Mouse (Mus musculus) forebrain, embryonic 15.5 days (tissue): ENCODE data around the gene Serpinf2. TPM values are rescaled to one million over a fixed set of nuclear protein-coding genes. Genes with fewer than 3 reads are reported as not detected.
A peak's percentile ranks its signal among the peaks of the same experiment; 100 is the strongest.

Experiments
- ATAC-seq: fragments of 200-750 bp; cut with Nextera tagmentation; replicated peaks from 2 replicates; pipeline ENCODE4 v1.8.0; 2017; ENCODE audit warnings: mild to moderate bottlenecking, moderate TSS enrichment, moderate library complexity
- H3K27ac ChIP-seq: fragments of 300-500 bp; sonication (generic); replicated peaks from 2 replicates; pipeline ENCODE4 v1.5.1; 2015; ENCODE audit warnings: mild to moderate bottlenecking, inconsistent platforms
- H3K27me3 ChIP-seq: fragments of 300-500 bp; sonication (generic); 2 replicates; pipeline ENCODE4 v1.6.1; 2015; ENCODE audit warnings: inconsistent platforms
- H3K36me3 ChIP-seq: fragments of 300-500 bp; sonication (generic); 2 replicates; pipeline ENCODE4 v1.6.1; 2015; ENCODE audit warnings: mild to moderate bottlenecking, inconsistent platforms
- H3K4me1 ChIP-seq: fragments of 300-500 bp; sonication (generic); 2 replicates; pipeline ENCODE4 v1.6.1; 2015; ENCODE audit warnings: inconsistent platforms
- H3K4me2 ChIP-seq: fragments of 300-500 bp; sonication (generic); replicated peaks from 2 replicates; pipeline ENCODE4 v1.6.1; 2015; ENCODE audit warnings: mild to moderate bottlenecking, inconsistent platforms
- H3K4me3 ChIP-seq: fragments of 300-500 bp; sonication (generic); 2 replicates; pipeline ENCODE4 v1.5.1; 2015; ENCODE audit warnings: mild to moderate bottlenecking, inconsistent platforms
- H3K9ac ChIP-seq: fragments of 300-500 bp; sonication (generic); replicated peaks from 2 replicates; pipeline ENCODE4 v1.6.1; 2015; ENCODE audit warnings: mild to moderate bottlenecking, inconsistent platforms
- H3K9me3 ChIP-seq: fragments of 300-500 bp; sonication (generic); 2 replicates; pipeline ENCODE4 v1.6.1; 2016; ENCODE audit warnings: inconsistent platforms
- WGBS: fragments of 180-500 bp; shearing (Covaris S2); methylation state at CpG from one replicate; pipeline ENCODE4 v1.1.7; 2015; ENCODE audit warnings: mixed read lengths; 5-methylcytosine and 5-hydroxymethylcytosine counted together
- polyA plus RNA-seq: library from polyadenylated mRNA; unstranded; fragments of >200 nt; fragmentation: Nextera tagmentation; extraction: Ambion mirVana; gene quantifications from 2 replicates; pipeline ENCODE4 v1.2.1, GENCODE M21; 2015

Gene Serpinf2
- polyA plus RNA-seq, 1 experiment from 2014 or later, result not detected

DNA sequence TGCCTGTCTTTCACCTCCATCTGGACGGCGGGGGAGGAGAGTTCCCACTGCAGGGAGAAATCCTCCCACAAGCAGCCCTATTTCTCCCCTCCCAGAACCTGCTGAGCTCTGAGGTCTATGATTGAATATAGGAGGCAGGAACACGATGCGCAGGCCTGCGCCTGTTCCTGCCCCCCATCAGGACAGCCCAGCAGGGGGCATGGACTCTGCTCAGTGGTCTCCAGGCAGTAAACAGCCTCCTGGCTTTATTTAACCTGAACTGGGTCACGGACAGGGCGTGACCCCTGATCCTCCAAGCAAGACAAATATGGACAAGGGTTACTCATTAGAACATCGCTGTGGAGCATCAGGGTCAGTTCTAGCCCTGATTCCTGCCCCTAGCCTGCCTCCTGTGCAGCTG is 4.3 kb upstream of the Serpinf2 start:
- H3K36me3 ChIP-seq, result peaks cover 34% of the 10 kb centered on the region
- no peak for ATAC-seq

DNA sequence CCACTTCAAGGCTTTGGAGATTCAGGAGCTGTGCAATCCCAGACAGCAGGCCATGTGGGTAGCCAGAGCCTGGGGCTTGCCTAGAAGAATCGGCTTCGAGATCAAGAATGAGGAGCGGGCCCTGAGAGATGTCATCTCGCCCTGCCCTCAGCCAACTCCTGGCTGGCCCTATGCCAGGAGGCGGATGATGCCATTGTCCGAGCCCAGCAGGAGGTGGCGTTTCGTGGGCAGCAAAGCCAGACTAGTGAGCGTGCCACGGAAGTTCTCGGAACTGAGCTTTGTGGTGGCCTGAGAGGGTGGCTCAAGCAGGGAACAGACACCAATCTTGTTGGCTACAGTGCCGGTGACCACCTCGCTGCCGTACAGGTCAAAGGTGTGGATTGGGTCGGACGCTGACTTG is 2.2 kb upstream of the Serpinf2 start:
- 60% methylated on average over 16 of the region's 16 CpGs for WGBS
- Histone ChIP-seq H3K4me1 (no peaks in the 10 kb centered on the region), H3K4me3 (no peak overlapping the region), H3K4me2 (no peak overlapping the region), H3K27me3 (no peaks in the 10 kb centered on the region), H3K9me3 (no peaks in the 10 kb centered on the region), H3K27ac (no peak overlapping the region), H3K36me3 (peaks cover 17% of the 10 kb centered on the region), H3K9ac (no peak overlapping the region)
- ATAC-seq, result no peak

More for the DNA sequence above, 4.3 kb upstream of the Serpinf2 start:
- Histone ChIP-seq H3K27me3 (no peaks in the 10 kb centered on the region), H3K27ac (no peak overlapping the region), H3K4me1 (no peaks in the 10 kb centered on the region), H3K4me3 (no peak overlapping the region), H3K4me2 (no peak overlapping the region), H3K9me3 (no peaks in the 10 kb centered on the region), H3K9ac (no peak overlapping the region)
- 56% methylated on average over 8 of the region's 8 CpGs for WGBS

DNA sequence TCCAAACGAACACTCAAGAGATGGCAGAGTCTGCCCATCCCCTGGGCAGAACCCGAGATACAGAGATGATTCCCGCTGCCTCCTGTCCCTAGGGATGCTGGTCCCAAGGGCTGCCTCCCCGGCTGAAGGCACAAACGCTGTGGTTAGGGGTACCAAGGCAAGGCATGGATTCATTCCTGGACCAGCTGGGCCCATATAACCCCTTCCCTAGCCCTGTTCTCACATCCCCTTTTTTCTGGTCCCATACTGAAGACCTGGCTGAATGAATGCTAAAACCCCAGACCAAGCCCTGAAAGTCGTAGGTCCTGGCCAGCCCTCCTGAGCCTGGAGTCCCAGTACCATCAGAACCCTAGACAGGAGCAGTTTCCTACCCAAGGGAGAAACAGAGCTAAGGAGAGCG is 1.6 kb upstream of the Serpinf2 start:
- H3K9me3 ChIP-seq, result no peaks in the 10 kb centered on the region
- no peak for ATAC-seq
- no peak overlapping the region for H3K4me2 ChIP-seq
- H3K4me1 ChIP-seq, result no peaks in the 10 kb centered on the region
- H3K9ac ChIP-seq, result no peak overlapping the region
- no peak overlapping the region for H3K4me3 ChIP-seq
- H3K36me3 ChIP-seq, result peaks cover 16% of the 10 kb centered on the region
- no peaks in the 10 kb centered on the region for H3K27me3 ChIP-seq
- 86% methylated on average over 7 of the region's 7 CpGs for WGBS
- H3K27ac ChIP-seq, result no peak overlapping the region

DNA sequence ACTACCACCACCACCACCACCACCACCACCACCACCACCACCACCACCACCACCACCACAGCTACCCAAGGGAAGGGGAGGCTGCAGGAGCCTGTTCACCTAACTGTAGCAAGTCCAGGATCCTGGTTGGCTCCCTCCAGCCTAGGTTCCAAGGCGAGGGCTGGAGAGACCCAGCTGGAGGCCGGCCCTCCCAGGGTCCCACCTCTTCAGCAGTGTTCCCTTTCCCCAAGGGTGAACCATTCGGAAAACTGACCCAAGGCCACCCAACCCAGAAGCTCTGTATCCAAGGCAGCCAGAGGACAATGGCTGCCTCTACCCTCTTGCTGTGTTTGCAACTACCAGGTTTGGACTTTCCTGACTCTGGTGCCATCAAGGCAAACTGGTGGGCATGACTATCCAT is 560 bp upstream of the Serpinf2 start:
- no peak for ATAC-seq
- Histone ChIP-seq H3K4me2 (no peak overlapping the region), H3K9ac (no peak overlapping the region), H3K27ac (no peak overlapping the region), H3K4me1 (no peaks in the 10 kb centered on the region), H3K27me3 (no peaks in the 10 kb centered on the region), H3K9me3 (no peaks in the 10 kb centered on the region), H3K4me3 (no peak overlapping the region), H3K36me3 (peaks cover 14% of the 10 kb centered on the region)
- 85% methylated on average over 3 of the region's 3 CpGs for WGBS

DNA sequence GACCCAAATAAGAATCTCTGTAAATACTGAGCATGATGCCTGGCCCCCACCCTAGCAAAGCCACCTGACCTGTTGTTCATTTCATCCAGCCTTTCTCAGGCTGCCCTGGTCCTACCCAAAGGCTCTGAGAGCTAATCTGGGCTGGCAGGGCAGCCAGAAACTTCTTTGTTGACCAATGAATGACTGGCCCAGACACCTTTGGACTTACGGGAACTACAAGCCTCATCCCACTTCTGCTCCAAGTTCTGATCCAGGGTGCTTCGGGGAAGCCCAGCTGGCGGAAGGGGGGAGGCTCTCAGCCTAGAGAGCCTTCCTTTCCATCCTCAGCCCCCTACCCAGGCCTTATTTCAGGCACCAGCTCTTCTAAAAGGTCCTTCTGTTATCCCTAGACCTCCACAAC is 587 bp downstream of the Serpinf2 start:
- Histone ChIP-seq H3K4me1 (no peaks in the 10 kb centered on the region), H3K27me3 (no peaks in the 10 kb centered on the region), H3K9ac (no peak overlapping the region), H3K4me3 (no peak overlapping the region), H3K27ac (no peak overlapping the region), H3K9me3 (no peaks in the 10 kb centered on the region), H3K4me2 (no peak overlapping the region), H3K36me3 (peaks cover 9% of the 10 kb centered on the region; the same call in 1 of the 2 replicates)
- WGBS, result 85% methylated on average over 3 of the region's 3 CpGs
- ATAC-seq, result no peak

DNA sequence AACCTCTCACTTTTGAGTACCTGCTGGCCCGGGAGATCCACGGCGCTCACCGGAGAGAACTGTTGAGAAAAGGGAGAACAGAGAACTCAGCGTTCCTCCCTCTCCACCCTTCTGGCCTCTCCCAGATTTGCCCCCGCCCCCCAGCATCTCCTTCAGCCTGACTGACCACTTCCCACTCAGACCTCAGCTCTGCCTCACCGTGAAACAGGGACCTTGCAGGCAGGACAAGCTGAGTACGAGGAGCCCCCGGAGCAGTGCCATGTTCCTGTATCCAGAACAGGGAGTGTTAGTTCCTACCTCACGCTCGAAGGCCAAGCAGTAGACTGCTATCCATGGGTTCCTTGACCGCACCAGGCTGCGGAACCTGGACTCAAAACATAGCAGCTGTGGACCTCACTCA is 1.2 kb downstream of the Serpinf2 start:
- H3K4me2 ChIP-seq, result no peak overlapping the region
- ATAC-seq, result no peak
- 79% methylated on average over 13 of the region's 13 CpGs for WGBS
- no peak overlapping the region for H3K27ac ChIP-seq
- no peak overlapping the region for H3K4me3 ChIP-seq
- peaks cover 9% of the 10 kb centered on the region; the same call in 1 of the 2 replicates for H3K36me3 ChIP-seq
- no peaks in the 10 kb centered on the region for H3K27me3 ChIP-seq
- H3K9ac ChIP-seq, result no peak overlapping the region
- no peaks in the 10 kb centered on the region for H3K4me1 ChIP-seq
- H3K9me3 ChIP-seq, result no peaks in the 10 kb centered on the region

DNA sequence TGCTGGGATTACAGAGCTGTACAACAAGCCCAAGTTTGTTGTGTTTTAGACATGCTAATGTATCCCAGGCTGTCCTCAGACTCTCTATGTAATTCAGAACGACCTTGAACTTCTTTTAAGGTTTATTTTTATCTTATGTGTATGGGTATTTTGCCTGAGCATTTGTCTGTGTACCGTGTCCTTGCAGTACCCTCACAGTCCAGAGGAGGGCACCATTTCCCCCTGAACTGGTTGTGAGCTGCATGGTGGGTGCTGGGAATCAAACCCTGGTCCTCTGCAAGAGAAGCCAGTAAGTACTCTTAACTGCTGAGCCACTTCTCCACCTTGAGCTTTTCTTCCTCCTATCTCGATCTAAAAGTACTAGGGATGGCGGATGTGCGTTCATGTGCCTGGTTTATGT is 5.3 kb downstream of the Serpinf2 start:
- Histone ChIP-seq H3K36me3 (no peaks in the 10 kb centered on the region), H3K9ac (no peak overlapping the region), H3K4me2 (no peak overlapping the region), H3K27ac (no peak overlapping the region), H3K27me3 (no peaks in the 10 kb centered on the region), H3K4me3 (no peak overlapping the region), H3K4me1 (peaks cover 18% of the 10 kb centered on the region), H3K9me3 (no peaks in the 10 kb centered on the region)
- 91% methylated on average over 5 of the region's 5 CpGs for WGBS
- ATAC-seq, result no peak

DNA sequence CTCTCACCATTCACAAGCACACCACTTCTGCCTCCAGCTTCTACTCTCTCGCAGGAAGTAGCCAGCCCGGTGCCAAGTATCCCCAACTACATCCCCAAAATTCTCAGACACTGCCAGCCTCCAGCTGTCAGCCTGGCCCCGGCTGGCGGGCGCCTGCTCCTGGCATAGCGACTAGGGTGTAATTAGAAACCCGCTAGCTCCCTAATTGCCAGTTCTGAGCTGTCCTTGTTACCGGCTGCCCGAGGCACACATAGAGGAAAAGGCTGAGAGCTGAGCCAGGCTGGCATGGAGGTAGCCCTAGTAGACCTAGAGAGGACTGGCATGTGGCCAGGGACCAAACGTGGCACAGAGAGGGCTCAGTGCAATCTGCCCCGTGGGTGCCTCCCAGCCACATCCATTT is 8.1 kb downstream of the Serpinf2 start:
- Histone ChIP-seq H3K9ac (no peak overlapping the region), H3K4me3 (no peak overlapping the region), H3K4me1 (peaks cover 18% of the 10 kb centered on the region), H3K27ac (peak overlapping the region; percentile 66), H3K9me3 (no peaks in the 10 kb centered on the region), H3K27me3 (no peaks in the 10 kb centered on the region), H3K4me2 (no peak overlapping the region), H3K36me3 (no peaks in the 10 kb centered on the region)
- WGBS, result 21% methylated on average over 11 of the region's 11 CpGs
- ATAC-seq, result peak; percentile 98

DNA sequence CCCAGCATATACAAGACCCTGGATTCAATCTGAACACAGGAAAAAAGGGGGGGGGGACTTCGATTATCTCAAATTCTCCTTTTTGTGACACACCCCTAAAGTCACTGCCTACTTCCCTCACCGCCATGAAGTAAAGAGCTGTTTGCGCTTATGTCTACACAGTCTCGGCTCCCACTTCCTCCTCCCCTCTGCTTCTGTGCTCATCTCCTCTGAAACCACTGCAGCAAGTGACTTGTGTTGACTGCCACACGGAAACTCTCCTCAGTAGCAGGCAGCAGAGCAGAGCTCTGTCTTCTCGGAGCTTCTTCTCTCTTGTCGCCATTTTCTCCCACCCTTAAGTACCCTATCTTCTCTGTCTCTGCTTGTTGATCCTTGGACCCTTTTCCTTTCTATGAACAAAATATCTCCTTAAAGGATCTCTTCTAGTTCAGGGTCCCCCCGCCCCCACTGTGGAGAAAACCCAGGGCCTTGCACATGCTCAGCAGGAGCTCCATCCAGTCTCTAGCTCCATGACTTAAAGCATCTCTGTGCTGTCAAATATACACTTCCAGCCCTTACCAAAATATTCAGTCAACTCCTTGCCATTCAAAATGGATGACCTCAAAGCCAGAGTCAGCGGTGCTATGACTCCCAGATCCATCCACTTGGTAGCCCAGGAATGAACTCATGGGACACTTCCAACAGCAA is 10.2 kb downstream of the Serpinf2 start:
- Histone ChIP-seq H3K9me3 (no peaks in the 10 kb centered on the region), H3K4me2 (no peak overlapping the region), H3K4me1 (peaks cover 18% of the 10 kb centered on the region), H3K27ac (no peak overlapping the region), H3K4me3 (no peak overlapping the region), H3K27me3 (no peaks in the 10 kb centered on the region), H3K36me3 (no peaks in the 10 kb centered on the region), H3K9ac (no peak overlapping the region)
- ATAC-seq, result no peak
- 86% methylated on average over 9 of the region's 9 CpGs for WGBS

DNA sequence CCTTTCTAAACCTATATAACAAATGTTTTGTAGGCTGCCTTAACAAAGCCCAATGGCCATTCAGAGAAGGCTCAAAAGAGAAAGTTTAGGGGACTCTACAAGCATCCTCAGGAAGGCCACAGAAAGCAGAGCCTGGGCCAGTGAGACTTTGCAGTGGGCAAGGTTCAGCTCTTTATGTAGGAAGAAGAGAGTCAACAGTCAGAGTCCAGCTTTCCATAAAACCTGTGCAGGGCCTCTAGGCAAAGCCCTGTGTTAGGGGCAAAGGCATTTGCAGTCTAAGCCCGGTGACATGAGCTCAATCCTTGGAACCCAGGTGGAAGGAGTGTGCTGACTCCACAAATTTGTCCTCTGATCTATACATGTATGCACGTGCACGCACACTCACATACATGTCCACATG is 14.9 kb downstream of the Serpinf2 start:
- no peak for ATAC-seq
- Histone ChIP-seq H3K9ac (no peak overlapping the region), H3K4me2 (no peak overlapping the region), H3K36me3 (no peaks in the 10 kb centered on the region), H3K27ac (no peak overlapping the region), H3K27me3 (no peaks in the 10 kb centered on the region), H3K4me3 (no peak overlapping the region), H3K9me3 (no peaks in the 10 kb centered on the region), H3K4me1 (no peaks in the 10 kb centered on the region)
- WGBS, result 96% methylated on average over 3 of the region's 3 CpGs

DNA sequence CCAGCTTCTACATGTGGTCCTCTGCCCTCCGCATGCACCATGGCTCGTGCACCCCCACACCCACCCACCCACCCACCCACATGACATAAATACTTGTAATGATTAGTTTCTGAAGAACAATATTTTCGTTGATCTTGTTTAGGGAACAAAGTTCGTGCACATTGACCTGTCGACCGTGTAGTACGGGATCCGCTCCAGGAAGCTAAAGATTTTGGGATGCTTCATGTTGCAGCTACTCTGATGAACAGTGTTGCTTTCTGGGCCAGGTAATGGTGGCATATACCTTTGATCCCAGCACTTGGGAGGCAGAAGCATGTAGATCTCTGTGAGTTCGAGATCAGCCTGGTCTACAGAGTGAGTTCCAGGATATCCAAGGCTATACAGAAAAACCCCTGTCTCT is 15.4 kb downstream of the Serpinf2 start:
- no peak overlapping the region for H3K4me2 ChIP-seq
- no peak overlapping the region for H3K27ac ChIP-seq
- H3K4me1 ChIP-seq, result no peaks in the 10 kb centered on the region
- no peaks in the 10 kb centered on the region for H3K9me3 ChIP-seq
- no peak overlapping the region for H3K4me3 ChIP-seq
- WGBS, result 92% methylated on average over 9 of the region's 9 CpGs
- no peaks in the 10 kb centered on the region for H3K27me3 ChIP-seq
- H3K36me3 ChIP-seq, result no peaks in the 10 kb centered on the region
- no peak for ATAC-seq
- H3K9ac ChIP-seq, result no peak overlapping the region

DNA sequence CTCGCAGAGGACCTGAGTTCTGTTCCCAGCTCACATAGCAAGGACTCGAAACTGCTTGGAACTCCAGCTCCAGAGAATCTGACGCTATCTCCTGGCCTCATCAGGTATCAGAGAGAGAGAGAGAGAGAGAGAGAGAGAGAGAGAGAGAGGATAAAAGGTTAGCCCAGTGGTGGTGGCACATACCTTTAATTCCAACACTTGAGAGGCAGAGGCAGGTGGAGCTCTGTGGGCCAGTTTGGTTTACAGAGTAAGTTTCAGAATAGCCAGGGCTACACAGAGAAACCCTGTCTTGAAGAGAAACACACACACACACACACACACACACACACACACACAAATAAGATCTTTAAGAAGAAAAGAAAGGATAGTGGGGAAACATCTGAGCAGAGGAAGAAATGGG is 16.3 kb downstream of the Serpinf2 start:
- no peaks in the 10 kb centered on the region for H3K36me3 ChIP-seq
- no peaks in the 10 kb centered on the region for H3K4me1 ChIP-seq
- no peak for ATAC-seq
- H3K4me3 ChIP-seq, result no peak overlapping the region
- H3K9me3 ChIP-seq, result no peaks in the 10 kb centered on the region
- H3K9ac ChIP-seq, result no peak overlapping the region
- H3K27me3 ChIP-seq, result no peaks in the 10 kb centered on the region
- 87% methylated on average over 3 of the region's 3 CpGs for WGBS
- no peak overlapping the region for H3K27ac ChIP-seq
- H3K4me2 ChIP-seq, result no peak overlapping the region
